Mouse (Mus musculus): ENCODE measurements at regions not wholly inside any gene's neighbourhood (a gene's known extent, or its start where the extent isn't known, plus 50 kb on each side); places are given as distances from the start of the nearest gene placed in this dataset.
A peak's percentile ranks its signal among the peaks of the same experiment; 100 is the strongest.

- H3K4me2 ChIP-seq, result no peak overlapping the region
- no peaks in the 10 kb centered on the region for H3K9me3 ChIP-seq
- no peaks in the 10 kb centered on the region for H3K36me3 ChIP-seq (replicated peaks)
- H3K4me1 ChIP-seq, result peaks cover 3% of the 10 kb centered on the region; the same call in 1 of the 2 replicates
- WGBS, result 86% methylated on average over 5 of the region's 5 CpGs
- H3K4me3 ChIP-seq, result no peak overlapping the region
- H3K27me3 ChIP-seq (replicated peaks), result no peaks in the 10 kb centered on the region
- ATAC-seq (replicated peaks), result no peak
- no peak overlapping the region for H3K27ac ChIP-seq
- no peak overlapping the region for H3K9ac ChIP-seq
These were observed 321.8 kb upstream of the Fam241a start for GRCm38 (mm10) chr3:128217765-128218415.

GRCm38 (mm10) chr3:128212256-128212655, 316.1 kb upstream of the Fam241a start:
- no peak for ATAC-seq (replicated peaks)
- no peaks in the 10 kb centered on the region for H3K4me1 ChIP-seq
- 59% methylated on average over 3 of the region's 3 CpGs for WGBS
- H3K9ac ChIP-seq, result no peak overlapping the region
- no peaks in the 10 kb centered on the region for H3K27me3 ChIP-seq (replicated peaks)
- no peak overlapping the region for H3K4me2 ChIP-seq
- H3K36me3 ChIP-seq (replicated peaks), result no peaks in the 10 kb centered on the region
- H3K27ac ChIP-seq, result no peak overlapping the region
- no peak overlapping the region for H3K4me3 ChIP-seq
- no peaks in the 10 kb centered on the region for H3K9me3 ChIP-seq

- WGBS, result 61% methylated on average over 1 of the region's 1 CpGs
These were observed 314.5 kb upstream of the Fam241a start for GRCm38 (mm10) chr3:128210591-128210990.

GRCm38 (mm10) chr3:128206948-128207347, 310.8 kb upstream of the Fam241a start:
- H3K4me3 ChIP-seq, result no peak overlapping the region
- H3K9me3 ChIP-seq, result no peaks in the 10 kb centered on the region
- no peaks in the 10 kb centered on the region for H3K36me3 ChIP-seq (replicated peaks)
- no peak overlapping the region for H3K4me2 ChIP-seq
- 37% methylated on average over 3 of the region's 3 CpGs for WGBS
- H3K27me3 ChIP-seq (replicated peaks), result no peaks in the 10 kb centered on the region
- no peaks in the 10 kb centered on the region for H3K4me1 ChIP-seq
- no peak for ATAC-seq (replicated peaks)
- no peak overlapping the region for H3K27ac ChIP-seq
- H3K9ac ChIP-seq, result no peak overlapping the region

More at GRCm38 (mm10) chr3:128210591-128210990, 314.5 kb upstream of the Fam241a start:
- Histone ChIP-seq H3K9me3 (no peaks in the 10 kb centered on the region), H3K4me2 (no peak overlapping the region), H3K27me3 (replicated peaks) (no peaks in the 10 kb centered on the region), H3K36me3 (replicated peaks) (no peaks in the 10 kb centered on the region), H3K4me1 (no peaks in the 10 kb centered on the region), H3K27ac (no peak overlapping the region), H3K4me3 (no peak overlapping the region), H3K9ac (no peak overlapping the region)
- ATAC-seq (replicated peaks), result no peak

GRCm38 (mm10) chr3:128206483-128206882, 310.4 kb upstream of the Fam241a start:
- Histone ChIP-seq H3K36me3 (replicated peaks) (no peaks in the 10 kb centered on the region), H3K27ac (no peak overlapping the region), H3K27me3 (replicated peaks) (no peaks in the 10 kb centered on the region), H3K4me2 (no peak overlapping the region), H3K4me1 (no peaks in the 10 kb centered on the region), H3K9me3 (no peaks in the 10 kb centered on the region), H3K9ac (no peak overlapping the region), H3K4me3 (no peak overlapping the region)
- 23% methylated on average over 1 of the region's 1 CpGs for WGBS
- ATAC-seq (replicated peaks), result no peak

- no peaks in the 10 kb centered on the region for H3K36me3 ChIP-seq (replicated peaks)
- H3K4me1 ChIP-seq, result no peaks in the 10 kb centered on the region
- H3K4me2 ChIP-seq, result no peak overlapping the region
- no peak for ATAC-seq (replicated peaks)
- WGBS, result 87% methylated on average over 5 of the region's 5 CpGs
- H3K27me3 ChIP-seq (replicated peaks), result no peaks in the 10 kb centered on the region
- no peak overlapping the region for H3K4me3 ChIP-seq
- no peak overlapping the region for H3K27ac ChIP-seq
- no peak overlapping the region for H3K9ac ChIP-seq
- H3K9me3 ChIP-seq, result no peaks in the 10 kb centered on the region
These were observed 304.6 kb upstream of the Fam241a start for GRCm38 (mm10) chr3:128200574-128201235.

- ATAC-seq (replicated peaks), result no peak
- H3K4me1 ChIP-seq, result no peaks in the 10 kb centered on the region
- H3K4me2 ChIP-seq, result no peak overlapping the region
- WGBS, result 94% methylated on average over 2 of the region's 2 CpGs
- H3K9me3 ChIP-seq, result no peaks in the 10 kb centered on the region
- no peak overlapping the region for H3K9ac ChIP-seq
- no peaks in the 10 kb centered on the region for H3K27me3 ChIP-seq (replicated peaks)
- no peak overlapping the region for H3K27ac ChIP-seq
- H3K36me3 ChIP-seq (replicated peaks), result no peaks in the 10 kb centered on the region
- H3K4me3 ChIP-seq, result no peak overlapping the region
These were observed 303.3 kb upstream of the Fam241a start for GRCm38 (mm10) chr3:128199466-128199865.

GRCm38 (mm10) chr3:128192046-128192800, 296.1 kb upstream of the Fam241a start:
- H3K4me2 ChIP-seq, result no peak overlapping the region
- H3K9ac ChIP-seq, result no peak overlapping the region
- H3K27me3 ChIP-seq (replicated peaks), result no peaks in the 10 kb centered on the region
- H3K36me3 ChIP-seq (replicated peaks), result no peaks in the 10 kb centered on the region
- no peaks in the 10 kb centered on the region for H3K4me1 ChIP-seq
- ATAC-seq (replicated peaks), result no peak
- no peak overlapping the region for H3K27ac ChIP-seq
- WGBS, result 47% methylated on average over 17 of the region's 17 CpGs
- H3K4me3 ChIP-seq, result no peak overlapping the region
- no peaks in the 10 kb centered on the region for H3K9me3 ChIP-seq

- Histone ChIP-seq H3K9me3 (no peaks in the 10 kb centered on the region), H3K9ac (no peak overlapping the region), H3K27ac (no peak overlapping the region), H3K27me3 (replicated peaks) (no peaks in the 10 kb centered on the region), H3K4me3 (no peak overlapping the region), H3K4me1 (no peaks in the 10 kb centered on the region), H3K4me2 (no peak overlapping the region), H3K36me3 (replicated peaks) (no peaks in the 10 kb centered on the region)
- no peak for ATAC-seq (replicated peaks)
- 93% methylated on average over 9 of the region's 9 CpGs for WGBS
These were observed 291.4 kb upstream of the Fam241a start for GRCm38 (mm10) chr3:128187330-128188044.

- no peak overlapping the region for H3K9ac ChIP-seq
- H3K27ac ChIP-seq, result no peak overlapping the region
- no peak overlapping the region for H3K4me2 ChIP-seq
- no peak overlapping the region for H3K4me3 ChIP-seq
- no peaks in the 10 kb centered on the region for H3K4me1 ChIP-seq
- 17% methylated on average over 4 of the region's 4 CpGs for WGBS
- peak; percentile 80; the same call in 1 of the 2 replicates for ATAC-seq (replicated peaks)
- no peaks in the 10 kb centered on the region for H3K27me3 ChIP-seq (replicated peaks)
- no peaks in the 10 kb centered on the region for H3K36me3 ChIP-seq (replicated peaks)
- H3K9me3 ChIP-seq, result no peaks in the 10 kb centered on the region
These were observed 290.2 kb upstream of the Fam241a start for GRCm38 (mm10) chr3:128186278-128186677.

- H3K9me3 ChIP-seq, result no peaks in the 10 kb centered on the region
- no peaks in the 10 kb centered on the region for H3K27me3 ChIP-seq (replicated peaks)
- no peaks in the 10 kb centered on the region for H3K4me1 ChIP-seq
- whole genome bisulfite sequencing, result 85% methylated on average over 7 of the region's 7 CpGs
- no peak overlapping the region for H3K4me3 ChIP-seq
- ATAC-seq (replicated peaks), result no peak
- no peaks in the 10 kb centered on the region for H3K36me3 ChIP-seq (replicated peaks)
- no peak overlapping the region for H3K4me2 ChIP-seq
- H3K9ac ChIP-seq, result no peak overlapping the region
- no peak overlapping the region for H3K27ac ChIP-seq
These were observed 285.2 kb upstream of the Fam241a start for GRCm38 (mm10) chr3:128181221-128181908.

GRCm38 (mm10) chr3:128149216-128149615, 253.1 kb upstream of the Fam241a start:
- Histone ChIP-seq H3K27ac (no peak overlapping the region), H3K4me1 (no peaks in the 10 kb centered on the region), H3K4me2 (no peak overlapping the region), H3K9me3 (no peaks in the 10 kb centered on the region), H3K9ac (no peak overlapping the region), H3K36me3 (replicated peaks) (no peaks in the 10 kb centered on the region), H3K27me3 (replicated peaks) (no peaks in the 10 kb centered on the region), H3K4me3 (no peak overlapping the region)
- WGBS, result 70% methylated on average over 8 of the region's 8 CpGs
- ATAC-seq (replicated peaks), result no peak
